Mouse (Mus musculus) macrophage (primary cell): ENCODE data around the gene Akt2. TPM values are rescaled to one million over a fixed set of nuclear protein-coding genes. Genes with fewer than 3 reads are reported as not detected.
A peak's percentile ranks its signal among the peaks of the same experiment; 100 is the strongest.
"Not testable (repeated sequence)": the region's sequence is repeated elsewhere in the genome, so short reads cannot be mapped to it uniquely, and the experiment has no call there.

Source experiments
- H3K27ac ChIP-seq: fragments of 350-480 bp; formaldehyde crosslinking; 2 replicates; pipeline ENCODE4 v1.9.0; 2021
- H3K36me3 ChIP-seq: fragments of 350-480 bp; formaldehyde crosslinking; 2 replicates; pipeline ENCODE4 v1.9.0; 2021; ENCODE audit errors: inconsistent target
- H3K4me3 ChIP-seq: fragments of 350-480 bp; formaldehyde crosslinking; 2 replicates; pipeline ENCODE4 v1.9.0; 2021; ENCODE audit errors: inconsistent target
- H3K79me2 ChIP-seq: fragments of 350-480 bp; formaldehyde crosslinking; 2 replicates; pipeline ENCODE4 v1.9.0; 2021; ENCODE audit errors: inconsistent target
- WGBS: methylation state at CpG from one replicate; pipeline ENCODE4 v1.1.7; 2026; ENCODE audit warnings: inconsistent platforms; ENCODE audit not compliant: missing documents; 5-methylcytosine and 5-hydroxymethylcytosine counted together
- polyA plus RNA-seq: library from polyadenylated mRNA; stranded (reverse); fragments of 250-400 nt; gene quantifications from 3 replicates; pipeline ENCODE4 v1.2.4, GENCODE M21; 2018; ENCODE audit warnings: inconsistent platforms

Gene Akt2
- polyA plus RNA-seq, 1 experiment from 2014 or later, result 77.4 TPM

GRCm38 (mm10) chr7:27621028-27621427 is 29.7 kb downstream of the Akt2 start:
- Histone ChIP-seq H3K4me3 (no peak overlapping the region), H3K36me3 (peaks cover 86% of the 10 kb centered on the region), H3K79me2 (no peaks in the 10 kb centered on the region), H3K27ac (no peak overlapping the region)
- 82% methylated on average over 6 of the region's 6 CpGs for WGBS

- Histone ChIP-seq H3K4me3 (no peak overlapping the region), H3K79me2 (no peaks in the 10 kb centered on the region), H3K27ac (no peak overlapping the region), H3K36me3 (peaks cover 87% of the 10 kb centered on the region)
- 90% methylated on average over 1 of the region's 1 CpGs for WGBS
These were observed 30.9 kb downstream of the Akt2 start for GRCm38 (mm10) chr7:27622234-27622633.

GRCm38 (mm10) chr7:27624967-27625366 is 33.6 kb downstream of the Akt2 start:
- no peaks in the 10 kb centered on the region for H3K79me2 ChIP-seq
- H3K27ac ChIP-seq, result no peak overlapping the region
- H3K36me3 ChIP-seq, result peaks cover 84% of the 10 kb centered on the region
- H3K4me3 ChIP-seq, result no peak overlapping the region

- 93% methylated on average over 7 of the region's 7 CpGs for WGBS
- H3K79me2 ChIP-seq, result no peaks in the 10 kb centered on the region
- H3K36me3 ChIP-seq, result peaks cover 82% of the 10 kb centered on the region
These were observed 36.4 kb downstream of the Akt2 start for GRCm38 (mm10) chr7:27627707-27628106.

GRCm38 (mm10) chr7:27628190-27628589 is 36.8 kb downstream of the Akt2 start:
- H3K79me2 ChIP-seq, result no peaks in the 10 kb centered on the region
- 96% methylated on average over 6 of the region's 6 CpGs for whole genome bisulfite sequencing
- H3K36me3 ChIP-seq, result peaks cover 84% of the 10 kb centered on the region
- H3K4me3 ChIP-seq, result no peak overlapping the region
- H3K27ac ChIP-seq, result no peak overlapping the region

More at GRCm38 (mm10) chr7:27627707-27628106, 36.4 kb downstream of the Akt2 start:
- Histone ChIP-seq H3K27ac (no peak overlapping the region), H3K4me3 (no peak overlapping the region)

GRCm38 (mm10) chr7:27628816-27629215 is 37.5 kb downstream of the Akt2 start:
- H3K4me3 ChIP-seq, H3K27ac ChIP-seq, H3K79me2 ChIP-seq: not testable (repeated sequence)
- H3K36me3 ChIP-seq, result peaks cover 85% of the 10 kb centered on the region
- WGBS, result 95% methylated on average over 7 of the region's 7 CpGs

- H3K27ac ChIP-seq, result no peak overlapping the region
- WGBS, result 93% methylated on average over 2 of the region's 4 CpGs
- H3K36me3 ChIP-seq, result peaks cover 81% of the 10 kb centered on the region
- H3K79me2 ChIP-seq, result no peaks in the 10 kb centered on the region
- no peak overlapping the region for H3K4me3 ChIP-seq
These were observed 40.1 kb downstream of the Akt2 start for GRCm38 (mm10) chr7:27631439-27631838.

- H3K36me3 ChIP-seq, result peaks cover 81% of the 10 kb centered on the region
- H3K27ac ChIP-seq, result no peak overlapping the region
- H3K79me2 ChIP-seq, result no peaks in the 10 kb centered on the region
- WGBS, result 97% methylated on average over 5 of the region's 6 CpGs
- H3K4me3 ChIP-seq, result no peak overlapping the region
These were observed 41.8 kb downstream of the Akt2 start for GRCm38 (mm10) chr7:27633166-27633565.

GRCm38 (mm10) chr7:27634691-27635090 is 43.3 kb downstream of the Akt2 start:
- 98% methylated on average over 6 of the region's 6 CpGs for WGBS
- Histone ChIP-seq H3K36me3 (peaks cover 66% of the 10 kb centered on the region), H3K4me3 (no peak overlapping the region)

GRCm38 (mm10) chr7:27635094-27635493 is 43.7 kb downstream of the Akt2 start:
- not testable (repeated sequence) for H3K27ac ChIP-seq, H3K4me3 ChIP-seq, H3K79me2 ChIP-seq
- peaks cover 65% of the 10 kb centered on the region for H3K36me3 ChIP-seq
- 100% methylated on average over 2 of the region's 2 CpGs for WGBS

More at GRCm38 (mm10) chr7:27634691-27635090, 43.3 kb downstream of the Akt2 start:
- no peaks in the 10 kb centered on the region for H3K79me2 ChIP-seq
- no peak overlapping the region for H3K27ac ChIP-seq

GRCm38 (mm10) chr7:27644471-27644870 is 53.1 kb downstream of the Akt2 start:
- no peaks in the 10 kb centered on the region for H3K79me2 ChIP-seq
- no CpG with 5 or more reads among the region's 1 CpGs for WGBS
- no peak overlapping the region for H3K4me3 ChIP-seq
- H3K27ac ChIP-seq, result no peak overlapping the region
- no peaks in the 10 kb centered on the region for H3K36me3 ChIP-seq

- Histone ChIP-seq H3K79me2 (no peaks in the 10 kb centered on the region), H3K4me3 (no peak overlapping the region), H3K36me3 (no peaks in the 10 kb centered on the region), H3K27ac (no peak overlapping the region)
- 87% methylated on average over 2 of the region's 7 CpGs for WGBS
These were observed 55.2 kb downstream of the Akt2 start for GRCm38 (mm10) chr7:27646516-27646915.

GRCm38 (mm10) chr7:27647281-27648002 is 56.1 kb downstream of the Akt2 start:
- 90% methylated on average over 6 of the region's 6 CpGs for WGBS
- Histone ChIP-seq H3K36me3 (no peaks in the 10 kb centered on the region), H3K27ac (no peak overlapping the region), H3K79me2 (no peaks in the 10 kb centered on the region), H3K4me3 (no peak overlapping the region)

GRCm38 (mm10) chr7:27649723-27650122 is 58.4 kb downstream of the Akt2 start:
- Histone ChIP-seq H3K4me3 (no peak overlapping the region), H3K79me2 (no peaks in the 10 kb centered on the region), H3K27ac (no peak overlapping the region), H3K36me3 (no peaks in the 10 kb centered on the region)
- 88% methylated on average over 11 of the region's 11 CpGs for WGBS

GRCm38 (mm10) chr7:27650949-27651348 is 59.6 kb downstream of the Akt2 start:
- WGBS, result 8% methylated on average over 10 of the region's 10 CpGs
- Histone ChIP-seq H3K36me3 (no peaks in the 10 kb centered on the region), H3K79me2 (no peaks in the 10 kb centered on the region), H3K27ac (no peak overlapping the region), H3K4me3 (peak overlapping the region; percentile 13; the same call in 1 of the 2 replicates)
